Mouse (Mus musculus) ES-Bruce4 (cell line): ENCODE results near the gene Htr5b. TPM values are rescaled to one million over a fixed set of nuclear protein-coding genes. Genes with fewer than 3 reads are reported as not detected.

Experiments
- H3K27ac ChIP-seq: 2 replicates; pipeline ENCODE4 v1.5.1; 2012; ENCODE audit warnings: low read length, inconsistent platforms; ENCODE audit not compliant: insufficient read depth
- H3K27me3 ChIP-seq: 2 replicates; pipeline ENCODE4 v1.6.1; 2012; ENCODE audit warnings: mild to moderate bottlenecking, low read length, inconsistent platforms; ENCODE audit not compliant: control insufficient read depth, poor library complexity, insufficient read depth, severe bottlenecking
- H3K36me3 ChIP-seq: 2 replicates; pipeline ENCODE4 v1.6.1; 2012; ENCODE audit warnings: inconsistent platforms, mild to moderate bottlenecking, low read length, moderate library complexity; ENCODE audit not compliant: control insufficient read depth, poor library complexity, insufficient read depth, severe bottlenecking
- H3K4me1 ChIP-seq: one replicate; pipeline ENCODE4 v1.8.1; 2011; ENCODE audit warnings: low read length; ENCODE audit not compliant: control insufficient read depth, insufficient read depth
- H3K4me3 ChIP-seq: 2 replicates; pipeline ENCODE4 v1.5.1; 2011; ENCODE audit warnings: low read depth, mild to moderate bottlenecking, low read length
- H3K9ac ChIP-seq: 2 replicates; pipeline ENCODE4 v1.6.1; 2012; ENCODE audit warnings: low read depth, mild to moderate bottlenecking, inconsistent platforms; ENCODE audit not compliant: poor library complexity, severe bottlenecking
- H3K9me3 ChIP-seq: replicated peaks from 2 replicates; pipeline ENCODE4 v1.6.1; 2012; ENCODE audit warnings: mild to moderate bottlenecking, low read length, inconsistent platforms; ENCODE audit not compliant: control insufficient read depth, poor library complexity, insufficient read depth, severe bottlenecking
- CTCF ChIP-seq: IDR thresholded peaks from one replicate; pipeline ENCODE4 v1.8.1; 2011; ENCODE audit warnings: low read depth, low read length
- EP300 ChIP-seq: IDR thresholded peaks from 2 replicates; pipeline ENCODE4 v1.6.1; 2011; ENCODE audit warnings: low read depth, low read length; ENCODE audit not compliant: insufficient read depth
- POLR2A ChIP-seq: IDR thresholded peaks from one replicate; pipeline ENCODE4 v1.8.1; 2011; ENCODE audit warnings: low read length; ENCODE audit not compliant: insufficient read depth
- polyA plus RNA-seq: library from polyadenylated mRNA; stranded (reverse); fragments of >200 nt; gene quantifications from 2 replicates; pipeline ENCODE4 v1.2.4, GENCODE M21; 2011; ENCODE audit warnings: low read depth; ENCODE audit not compliant: missing spikeins, insufficient read depth, insufficient read length

The Htr5b gene
- polyA plus RNA-seq, 1 experiment, result not detected

GRCm38 (mm10) chr1:121550801-121551456 is 22.7 kb upstream of the Htr5b start:
- Histone ChIP-seq H3K9ac (no peak overlapping the region), H3K36me3 (peaks cover 22% of the 10 kb centered on the region), H3K27ac (no peak overlapping the region), H3K4me1 (no peaks in the 10 kb centered on the region), H3K9me3 (no peaks in the 10 kb centered on the region), H3K27me3 (no peaks in the 10 kb centered on the region), H3K4me3 (no peak overlapping the region)
- no peak for TF ChIP-seq EP300
- TF ChIP-seq POLR2A, result no peak
- TF ChIP-seq CTCF, result no peak

- H3K4me1 ChIP-seq, result no peaks in the 10 kb centered on the region
- no peaks in the 10 kb centered on the region for H3K9me3 ChIP-seq
- 0 out of 2 replicates have a peak, but pooled peaks cover 1% of the 10 kb centered on the region for H3K27me3 ChIP-seq
- H3K4me3 ChIP-seq, result no peak overlapping the region
- H3K9ac ChIP-seq, result no peak overlapping the region
- no peak overlapping the region for H3K27ac ChIP-seq
- peaks cover 12% of the 10 kb centered on the region for H3K36me3 ChIP-seq
- TF ChIP-seq EP300 (no peak), CTCF (peak; percentile 53)
Measured at GRCm38 (mm10) chr1:121549456-121549855, 21.2 kb upstream of the Htr5b start.

GRCm38 (mm10) chr1:121548667-121549066 is 20.4 kb upstream of the Htr5b start:
- Histone ChIP-seq H3K9ac (no peak overlapping the region), H3K36me3 (peaks cover 9% of the 10 kb centered on the region), H3K27me3 (0 out of 2 replicates have a peak, but pooled peaks cover 2% of the 10 kb centered on the region), H3K4me1 (no peaks in the 10 kb centered on the region), H3K27ac (no peak overlapping the region), H3K9me3 (no peaks in the 10 kb centered on the region), H3K4me3 (no peak overlapping the region)
- TF ChIP-seq CTCF (no peak), POLR2A (no peak), EP300 (no peak)

- H3K4me3 ChIP-seq, result no peak overlapping the region
- no peaks in the 10 kb centered on the region for H3K36me3 ChIP-seq
- H3K9me3 ChIP-seq, result no peaks in the 10 kb centered on the region
- TF ChIP-seq CTCF (no peak), EP300 (no peak), POLR2A (no peak)
- no peak overlapping the region for H3K9ac ChIP-seq
- H3K27me3 ChIP-seq, result 0 out of 2 replicates have a peak, but pooled peaks cover 2% of the 10 kb centered on the region
- no peak overlapping the region for H3K27ac ChIP-seq
- H3K4me1 ChIP-seq, result no peaks in the 10 kb centered on the region
Measured at GRCm38 (mm10) chr1:121546844-121547243, 18.6 kb upstream of the Htr5b start.

- Histone ChIP-seq H3K4me1 (no peaks in the 10 kb centered on the region), H3K27me3 (0 out of 2 replicates have a peak, but pooled peaks cover 2% of the 10 kb centered on the region), H3K9ac (no peak overlapping the region), H3K27ac (no peak overlapping the region), H3K4me3 (no peak overlapping the region), H3K9me3 (no peaks in the 10 kb centered on the region), H3K36me3 (no peaks in the 10 kb centered on the region)
- TF ChIP-seq EP300 (no peak), POLR2A (no peak), CTCF (no peak)
Measured at GRCm38 (mm10) chr1:121540361-121540760, 12.1 kb upstream of the Htr5b start.

GRCm38 (mm10) chr1:121531439-121531838 is 3.2 kb upstream of the Htr5b start:
- Histone ChIP-seq H3K36me3 (no peaks in the 10 kb centered on the region), H3K4me1 (no peaks in the 10 kb centered on the region), H3K27me3 (no peaks in the 10 kb centered on the region), H3K27ac (no peak overlapping the region), H3K9ac (no peak overlapping the region), H3K9me3 (no peaks in the 10 kb centered on the region), H3K4me3 (no peak overlapping the region)
- TF ChIP-seq CTCF (no peak), EP300 (no peak), POLR2A (no peak)
